Mouse (Mus musculus): ENCODE measurements around the gene Gtpbp3. TPM values are rescaled to one million over a fixed set of nuclear protein-coding genes. Genes with fewer than 3 reads are reported as not detected.

Gtpbp3 gene
- total and polyA plus RNA-seq, 2 experiments from 2014 or later: 12.1 to 58.5 TPM

DNA sequence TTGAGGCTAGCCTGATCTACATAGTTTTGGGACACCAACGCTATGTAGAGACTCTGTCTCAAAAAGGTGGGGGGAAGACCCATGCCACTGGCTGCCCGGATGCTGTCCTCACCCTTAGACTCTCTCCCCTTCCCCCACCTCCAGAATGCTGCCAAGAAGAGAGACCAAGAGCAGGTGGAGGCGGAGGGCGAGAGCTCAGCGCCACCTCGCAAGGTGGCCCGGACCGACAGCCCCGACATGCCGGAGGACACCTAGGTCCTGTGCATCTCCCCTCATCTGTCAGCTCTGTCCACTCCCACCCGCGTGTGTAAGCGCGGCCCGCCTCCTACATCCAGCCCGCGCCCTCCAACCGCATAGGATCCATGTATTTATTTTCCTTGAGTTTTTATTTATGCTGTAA is 13.6 kb upstream of the Gtpbp3 start:
- no peak overlapping the region for H3K27ac ChIP-seq
- no peak for TF ChIP-seq CTCF (IDR thresholded peaks at IDR 0.05; ENCODE audit: low read depth)
- no peak for DNase-seq (ENCODE audit: low spot score)
- no peak for ATAC-seq
- H3K9ac ChIP-seq (replicated peaks; ENCODE audit: low read length): no peak overlapping the region
- H3K4me3 ChIP-seq (ENCODE audit: low read length): no peak overlapping the region
- H3K36me3 ChIP-seq (ENCODE audit: insufficient read depth, low read length): peaks cover 42% of the 10 kb centered on the region
- H3K9me3 ChIP-seq (ENCODE audit: low read length): no peaks in the 10 kb centered on the region
- whole genome bisulfite sequencing: 93% methylated on average over 18 of the region's 18 CpGs
- H3K27me3 ChIP-seq (ENCODE audit: insufficient read depth, low read length): no peaks in the 10 kb centered on the region
- H3K4me2 ChIP-seq (ENCODE audit: low read depth, low read length): no peak overlapping the region
- H3K4me1 ChIP-seq (ENCODE audit: insufficient read depth, low read length): no peaks in the 10 kb centered on the region

DNA sequence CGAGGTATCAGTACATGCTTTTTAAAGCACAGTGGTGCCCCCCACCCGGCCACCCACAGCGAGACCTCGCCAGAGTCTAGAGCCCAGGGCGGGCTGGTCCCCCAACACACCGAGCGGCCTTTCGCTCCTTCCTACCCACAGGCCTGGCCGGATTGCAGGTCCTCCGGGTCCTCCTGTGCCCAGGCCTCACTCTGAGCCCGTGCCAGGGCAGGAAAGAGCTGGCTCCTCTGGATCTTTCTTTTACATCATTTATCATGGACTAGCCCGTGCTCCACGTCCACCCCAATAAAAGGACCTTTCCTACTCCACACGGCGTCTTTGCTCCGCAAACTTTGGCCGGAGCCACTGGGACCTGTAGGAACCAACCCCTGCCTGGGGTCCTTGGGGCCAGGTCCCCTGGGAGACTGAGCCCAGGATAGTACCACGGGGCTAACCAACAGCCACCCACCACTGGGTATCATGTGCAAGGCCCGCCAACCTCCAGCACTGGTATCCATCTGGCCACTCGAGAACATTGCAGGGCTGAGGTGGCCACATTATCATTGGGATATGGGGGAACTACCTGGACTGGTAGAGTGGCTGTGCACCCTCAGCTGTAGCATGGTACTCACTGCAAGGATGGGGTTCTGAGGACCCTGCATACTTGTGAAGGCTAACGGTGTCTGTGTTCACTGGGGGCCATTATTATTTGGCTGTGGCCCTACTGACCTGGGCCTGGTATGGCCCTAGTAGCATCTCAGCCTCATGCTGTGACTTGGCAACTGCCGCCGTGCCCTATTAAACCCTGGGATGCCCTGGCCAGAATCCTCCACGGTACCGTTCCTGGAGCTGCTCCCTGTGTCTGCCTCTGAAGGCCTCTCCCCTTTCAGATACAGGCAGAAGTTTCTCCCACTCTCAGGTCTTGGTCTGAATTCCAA is 12.9 kb upstream of the Gtpbp3 start:
- peaks cover 44% of the 10 kb centered on the region for H3K36me3 ChIP-seq (ENCODE audit: insufficient read depth, low read length)
- no peaks in the 10 kb centered on the region for H3K27me3 ChIP-seq (ENCODE audit: insufficient read depth, low read length)
- no peak overlapping the region for H3K4me2 ChIP-seq (ENCODE audit: low read depth, low read length)
- H3K27ac ChIP-seq: peak overlapping the region; percentile 90; the same call in 1 of the 2 replicates
- no peak overlapping the region for H3K4me3 ChIP-seq (ENCODE audit: low read length)
- H3K4me1 ChIP-seq (ENCODE audit: insufficient read depth, low read length): no peaks in the 10 kb centered on the region
- H3K9ac ChIP-seq (replicated peaks; ENCODE audit: low read length): no peak overlapping the region
- no peak for TF ChIP-seq CTCF (IDR thresholded peaks at IDR 0.05; ENCODE audit: low read depth)
- 81% methylated on average over 25 of the region's 25 CpGs for WGBS
- no peaks in the 10 kb centered on the region for H3K9me3 ChIP-seq (ENCODE audit: low read length)
- ATAC-seq: no peak
- DNase-seq (ENCODE audit: low spot score): no peak

DNA sequence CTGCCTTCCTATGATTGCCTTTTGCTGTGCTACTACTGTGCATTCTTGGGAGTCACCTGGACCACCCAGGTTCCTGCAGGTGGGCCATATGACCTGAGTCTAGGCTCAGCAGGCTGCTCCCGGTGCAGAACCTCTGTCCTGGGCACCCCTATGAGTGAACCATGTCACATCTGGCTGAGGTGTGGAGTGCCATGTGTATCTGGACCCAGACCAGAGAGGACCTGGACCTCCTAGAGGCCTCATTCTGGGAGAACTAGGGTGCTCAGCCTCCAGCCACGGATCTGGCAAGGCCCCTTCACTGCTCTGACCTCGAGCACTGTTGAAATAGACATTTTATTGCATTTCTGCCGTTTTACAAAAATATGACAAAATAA is 12.2 kb upstream of the Gtpbp3 start:
- peaks cover 51% of the 10 kb centered on the region for H3K36me3 ChIP-seq (ENCODE audit: insufficient read depth, low read length)
- H3K27me3 ChIP-seq (ENCODE audit: insufficient read depth, low read length): no peaks in the 10 kb centered on the region
- peak overlapping the region; percentile 71 for H3K4me2 ChIP-seq (ENCODE audit: low read depth, low read length)
- DNase-seq (ENCODE audit: low spot score) (no peak), ATAC-seq (no peak)
- WGBS: 23% methylated on average over 4 of the region's 4 CpGs
- peak overlapping the region; percentile 70 for H3K9ac ChIP-seq (replicated peaks; ENCODE audit: low read length)
- H3K4me3 ChIP-seq (ENCODE audit: low read length): peak overlapping the region; percentile 51
- no peak for TF ChIP-seq CTCF (IDR thresholded peaks at IDR 0.05; ENCODE audit: low read depth)
- H3K9me3 ChIP-seq (ENCODE audit: low read length): no peaks in the 10 kb centered on the region
- H3K4me1 ChIP-seq (ENCODE audit: insufficient read depth, low read length): no peaks in the 10 kb centered on the region
- H3K27ac ChIP-seq: peak overlapping the region; percentile 90

DNA sequence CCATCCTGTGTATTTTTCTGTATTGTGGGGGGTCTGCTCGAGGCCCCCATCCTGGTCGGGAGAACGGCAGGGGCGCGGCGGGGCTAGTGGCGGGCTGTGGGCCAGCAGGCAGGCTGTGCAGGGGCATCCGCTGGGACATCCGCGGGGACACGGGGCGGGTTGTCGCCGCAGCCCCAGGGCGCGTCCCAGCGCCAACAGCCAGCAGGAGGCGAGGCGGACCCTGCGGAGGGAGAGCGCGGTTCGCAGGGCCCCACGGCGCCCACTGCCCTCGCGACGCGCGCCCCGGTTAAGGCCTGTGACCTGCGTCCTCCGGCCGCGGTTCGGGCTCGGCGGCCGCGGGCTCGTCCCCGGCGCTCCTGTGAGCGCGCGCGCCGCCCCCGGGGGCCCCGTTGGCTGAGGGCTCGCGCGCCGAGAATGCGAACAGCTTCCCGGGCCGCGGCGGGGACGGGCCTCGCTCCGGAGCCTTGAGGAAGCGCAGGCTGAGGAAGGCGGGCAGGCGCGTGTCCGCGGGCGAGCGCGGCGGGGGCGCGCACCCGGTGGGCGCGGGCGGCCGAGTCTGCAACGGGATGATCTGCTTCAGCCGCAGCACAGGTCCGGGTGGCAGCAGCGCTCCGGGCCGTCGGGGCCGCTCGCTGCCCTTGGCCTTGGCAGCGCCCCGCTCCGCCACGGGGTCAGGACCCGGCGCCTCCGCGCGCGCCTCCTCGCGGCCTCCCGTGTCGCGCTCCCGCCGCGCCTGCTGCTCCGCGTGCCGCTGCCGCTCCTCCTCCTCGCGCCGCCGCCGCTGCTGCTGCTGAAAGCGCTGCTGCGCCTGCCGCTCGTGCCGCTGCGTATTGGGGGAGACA is 11.6 kb upstream of the Gtpbp3 start:
- Histone ChIP-seq H3K9me3 (ENCODE audit: low read length) (no peaks in the 10 kb centered on the region), H3K27me3 (ENCODE audit: insufficient read depth, low read length) (no peaks in the 10 kb centered on the region), H3K27ac (peak overlapping the region; percentile 90), H3K9ac (replicated peaks; ENCODE audit: low read length) (peak overlapping the region; percentile 70), H3K4me3 (ENCODE audit: low read length) (peak overlapping the region; percentile 51), H3K4me2 (ENCODE audit: low read depth, low read length) (peak overlapping the region; percentile 71), H3K36me3 (ENCODE audit: insufficient read depth, low read length) (peaks cover 50% of the 10 kb centered on the region), H3K4me1 (ENCODE audit: insufficient read depth, low read length) (no peaks in the 10 kb centered on the region)
- peak; percentile 76 for ATAC-seq
- WGBS: under 1% methylated on average over 90 of the region's 121 CpGs
- TF ChIP-seq CTCF (IDR thresholded peaks at IDR 0.05; ENCODE audit: low read depth): no peak
- peak; percentile 92 for DNase-seq (ENCODE audit: low spot score)

DNA sequence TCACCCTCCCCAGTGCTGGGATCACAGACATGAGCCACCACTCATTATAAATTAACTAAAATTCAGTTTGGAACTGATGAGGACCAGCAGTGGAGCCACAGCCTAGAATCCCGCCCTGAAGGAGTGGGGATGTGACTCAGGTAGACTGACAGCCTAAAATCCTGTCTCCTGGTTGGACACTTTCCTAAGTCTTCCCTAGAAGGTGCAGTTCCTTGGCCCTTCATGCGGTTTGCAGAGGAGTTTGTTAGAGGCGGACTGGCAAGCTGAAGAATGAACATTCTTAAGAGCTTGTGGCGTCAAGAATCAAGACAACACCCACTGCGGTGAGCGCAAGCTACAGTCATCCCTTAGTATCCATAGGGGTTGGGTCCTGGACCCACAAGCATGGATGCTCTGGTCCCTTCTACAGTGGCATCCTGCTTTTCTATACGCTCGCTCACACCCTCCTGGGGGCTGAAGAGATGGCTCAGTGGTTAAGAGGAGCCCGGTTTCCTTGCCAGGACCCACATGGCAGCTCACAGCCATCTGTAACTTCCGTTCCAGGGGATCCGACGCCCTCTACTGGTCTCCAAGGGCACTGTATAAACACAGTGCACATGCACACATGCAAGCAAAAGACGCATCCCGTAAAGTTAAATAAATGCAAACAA is 10.6 kb upstream of the Gtpbp3 start:
- peak; percentile 75 for DNase-seq (ENCODE audit: low spot score)
- peak; percentile 44 for ATAC-seq
- Histone ChIP-seq H3K36me3 (ENCODE audit: insufficient read depth, low read length) (peaks cover 51% of the 10 kb centered on the region), H3K9ac (replicated peaks; ENCODE audit: low read length) (peak overlapping the region; percentile 70), H3K9me3 (ENCODE audit: low read length) (no peaks in the 10 kb centered on the region), H3K27me3 (ENCODE audit: insufficient read depth, low read length) (no peaks in the 10 kb centered on the region), H3K4me1 (ENCODE audit: insufficient read depth, low read length) (no peaks in the 10 kb centered on the region), H3K27ac (peak overlapping the region; percentile 90), H3K4me2 (ENCODE audit: low read depth, low read length) (peak overlapping the region; percentile 71), H3K4me3 (ENCODE audit: low read length) (peak overlapping the region; percentile 51)
- WGBS: 41% methylated on average over 14 of the region's 14 CpGs
- peak; percentile 70 for TF ChIP-seq CTCF (IDR thresholded peaks at IDR 0.05; ENCODE audit: low read depth)

DNA sequence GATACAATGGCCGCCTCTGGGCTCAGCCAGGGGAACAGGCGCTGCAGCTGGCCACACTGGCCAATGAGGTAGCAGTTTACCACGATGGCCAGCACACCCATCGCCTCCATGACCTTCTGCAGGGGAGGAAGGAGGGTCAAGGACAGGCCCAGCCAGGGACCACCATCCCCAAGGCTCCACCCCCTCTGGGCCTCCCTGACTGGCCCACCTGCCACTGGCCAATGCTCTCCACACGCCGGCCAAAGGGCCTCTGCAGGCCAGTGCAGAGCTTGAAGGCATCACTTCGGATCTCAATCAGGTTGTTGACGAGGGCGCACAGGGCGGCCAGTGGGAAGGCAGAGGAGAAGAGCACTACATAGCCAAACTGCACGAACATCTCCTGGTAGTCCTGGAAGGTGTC is 9.0 kb upstream of the Gtpbp3 start:
- Histone ChIP-seq H3K27me3 (ENCODE audit: insufficient read depth, low read length) (no peaks in the 10 kb centered on the region), H3K27ac (no peak overlapping the region), H3K9me3 (ENCODE audit: low read length) (no peaks in the 10 kb centered on the region), H3K4me2 (ENCODE audit: low read depth, low read length) (no peak overlapping the region), H3K36me3 (ENCODE audit: insufficient read depth, low read length) (peaks cover 37% of the 10 kb centered on the region), H3K4me1 (ENCODE audit: insufficient read depth, low read length) (no peaks in the 10 kb centered on the region), H3K9ac (replicated peaks; ENCODE audit: low read length) (no peak overlapping the region), H3K4me3 (ENCODE audit: low read length) (no peak overlapping the region)
- no peak for TF ChIP-seq CTCF (IDR thresholded peaks at IDR 0.05; ENCODE audit: low read depth)
- DNase-seq (ENCODE audit: low spot score): no peak
- no peak for ATAC-seq
- 91% methylated on average over 11 of the region's 11 CpGs for WGBS
